Mouse (Mus musculus) left cerebral cortex, adult 8-10 months (tissue): ENCODE measurements at regions not wholly inside any gene's neighbourhood (a gene's known extent, or its start where the extent isn't known, plus 50 kb on each side); places are given as distances from the start of the nearest gene placed in this dataset.

Source experiments
- DNase-seq, 2 experiments: peaks; one replicate each; pipeline ENCODE4 v3.0.0; 2022; ENCODE audit warnings: low spot score in 2 of 2

DNA sequence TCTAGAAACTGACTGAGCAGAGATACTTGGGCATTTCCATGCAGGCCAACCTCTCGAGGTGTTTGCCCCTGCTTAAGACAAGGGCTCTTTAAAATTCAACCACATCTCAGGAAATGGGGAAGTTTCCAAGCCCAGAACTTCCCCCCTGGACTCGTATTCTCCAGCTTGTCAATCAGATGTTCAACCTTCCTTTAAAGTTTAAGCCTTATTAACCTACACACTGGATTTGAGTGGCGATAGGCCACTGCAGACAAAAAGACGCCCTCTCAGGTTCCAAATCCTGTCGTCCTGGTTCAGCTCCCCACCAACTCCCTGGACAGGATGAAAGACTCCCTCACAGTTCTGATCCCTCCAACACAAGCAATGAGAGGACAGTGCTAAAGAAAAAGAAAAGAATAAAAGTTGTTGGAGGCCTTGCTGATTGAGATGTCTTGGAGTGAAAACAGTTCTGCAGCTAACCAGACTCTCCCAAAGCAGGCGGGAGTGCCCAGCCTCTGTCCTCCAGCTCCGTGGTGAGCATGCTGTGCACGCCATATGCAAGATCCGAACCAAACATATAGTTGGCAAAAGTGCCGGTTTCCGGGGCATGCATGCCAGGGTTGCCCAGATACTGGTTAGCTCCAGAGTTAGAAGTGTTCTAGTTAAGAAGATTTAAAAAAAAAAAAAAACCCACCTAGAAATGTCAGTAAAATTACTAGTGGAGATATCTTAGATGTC, 298.3 kb downstream of the Mycn start:
- no peak for DNase-seq

DNA sequence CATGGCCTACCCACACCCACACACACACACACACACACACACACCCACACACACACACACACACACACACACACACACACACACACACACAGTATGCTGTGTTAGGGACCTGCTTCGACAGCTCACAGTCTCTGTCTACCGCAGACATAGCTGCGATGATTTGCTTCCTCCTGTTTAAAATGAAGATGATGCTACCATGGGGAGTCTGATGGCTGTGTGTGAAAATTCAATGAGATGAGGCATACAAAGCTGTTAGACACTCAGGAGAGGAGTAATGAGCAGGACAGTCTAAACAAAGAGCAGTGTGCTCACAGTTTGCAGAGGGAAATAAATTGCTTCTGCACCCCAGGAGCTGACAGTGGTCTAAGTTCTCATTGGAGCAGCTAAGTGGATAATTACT, 306.4 kb downstream of the Mycn start:
- DNase-seq, result no peak

GRCm38 (mm10) chr12:12627597-12627996, 314.1 kb downstream of the Mycn start:
- DNase-seq, result no peak

DNA sequence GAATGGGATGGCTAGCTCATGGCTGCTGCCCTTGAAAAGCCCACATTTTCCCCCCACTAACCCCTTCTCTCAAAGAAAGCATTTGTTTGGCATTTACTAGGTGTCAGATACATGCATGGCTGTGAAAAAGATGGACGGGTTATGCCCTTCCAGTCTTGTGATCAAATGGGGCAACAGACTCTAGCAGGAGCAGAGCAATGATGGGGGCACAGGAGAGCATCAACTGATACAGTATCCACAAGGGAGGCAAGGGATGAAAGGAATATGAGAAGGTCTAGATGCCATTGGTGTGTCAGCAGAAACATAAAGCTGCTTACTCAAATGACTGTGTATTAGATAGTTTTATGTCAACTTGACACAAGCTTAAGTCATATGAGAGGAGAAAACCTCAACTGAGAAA, 315.9 kb downstream of the Mycn start:
- no peak for DNase-seq

DNA sequence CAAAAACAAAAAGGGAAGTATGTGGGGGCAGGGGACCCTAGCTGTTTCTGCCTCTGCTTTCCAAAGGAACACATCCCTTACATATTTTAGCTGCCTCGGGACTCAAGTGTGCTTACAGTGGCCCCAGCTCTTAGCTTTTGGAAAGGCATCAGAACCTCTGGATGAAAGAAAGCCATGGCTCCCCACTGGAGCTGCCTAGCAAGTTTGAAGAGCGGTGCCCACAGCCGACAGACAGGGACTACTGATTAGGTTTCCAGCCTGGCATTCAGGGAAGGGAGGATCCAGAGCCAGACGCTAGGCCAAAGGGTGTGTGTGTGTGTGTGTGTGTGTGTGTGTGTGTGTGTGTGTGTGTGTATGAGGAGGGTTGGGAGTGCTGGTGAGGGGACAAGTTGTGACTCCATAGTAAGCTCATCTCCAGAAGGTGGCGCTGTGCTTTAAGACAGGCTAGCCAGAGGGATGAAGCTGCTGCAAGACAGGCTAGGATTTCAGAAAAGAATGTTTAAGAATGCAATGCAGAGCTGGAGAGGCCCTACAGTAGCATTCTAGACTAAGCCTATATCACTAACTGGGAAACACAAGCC, 318.9 kb downstream of the Mycn start:
- peak; percentile 50 to 67 for DNase-seq

DNA sequence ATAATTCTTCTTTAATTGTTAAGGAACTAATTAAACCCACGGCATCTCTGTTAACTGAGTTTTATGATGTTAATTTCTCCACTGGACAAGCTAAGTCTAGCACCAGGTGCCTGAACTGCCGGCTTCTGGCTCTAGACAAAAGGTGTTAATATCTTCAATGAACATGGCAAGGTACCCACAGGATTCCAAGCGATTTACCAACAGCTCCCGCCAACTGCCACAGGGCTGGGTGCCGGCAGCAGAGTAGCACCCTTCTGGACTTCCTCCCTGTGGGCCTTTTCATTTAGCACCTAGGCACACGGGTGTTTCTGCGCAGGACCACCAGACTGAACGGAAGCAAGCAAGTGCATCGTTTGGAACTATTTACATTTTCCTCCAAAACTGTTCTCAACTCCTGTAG, 320.2 kb downstream of the Mycn start:
- DNase-seq, result no peak

DNA sequence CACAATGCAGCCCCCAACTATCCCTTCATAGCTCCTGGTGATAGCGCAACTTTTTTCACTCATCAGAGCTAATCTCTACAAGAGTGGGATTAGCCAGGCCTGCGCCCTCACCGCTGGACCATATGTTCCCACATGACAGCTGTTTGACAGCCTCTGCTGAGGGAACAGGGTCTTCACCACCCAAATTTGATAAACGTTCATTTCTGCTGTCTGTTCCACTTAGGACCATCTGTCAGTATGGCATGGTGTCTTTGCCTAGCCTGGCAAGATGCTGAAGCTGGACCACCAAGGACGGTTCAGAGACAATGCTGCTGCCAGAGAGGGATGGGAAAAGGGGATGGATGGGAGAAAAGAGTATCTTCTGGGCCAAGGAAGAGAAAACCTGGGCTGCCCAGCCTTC, 321.4 kb downstream of the Mycn start:
- no peak for DNase-seq

GRCm38 (mm10) chr12:12619431-12619830, 322.3 kb downstream of the Mycn start:
- DNase-seq, result no peak

DNA sequence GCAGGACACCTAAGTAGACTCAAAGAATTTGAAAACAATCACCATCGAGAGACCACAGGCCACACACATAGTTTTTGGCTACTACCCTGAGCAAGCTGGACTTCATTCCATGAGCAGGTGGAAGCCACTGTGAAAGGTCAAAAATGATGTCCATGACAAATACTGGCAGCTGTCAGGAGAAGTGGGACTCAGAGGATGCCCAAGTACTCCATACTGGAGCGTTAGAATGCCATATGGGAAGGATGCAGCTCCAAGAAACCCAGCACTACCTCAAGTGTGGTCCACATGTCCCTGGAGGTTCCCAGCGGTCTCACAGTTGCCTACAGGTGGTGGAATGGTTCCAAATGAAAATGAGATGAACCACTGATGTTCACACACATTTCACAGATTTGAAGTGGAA, 329.2 kb downstream of the Mycn start:
- no peak for DNase-seq

- DNase-seq, result no peak
Observed at GRCm38 (mm10) chr12:12610861-12611260, 330.9 kb downstream of the Mycn start.

- DNase-seq, result no peak
Observed at GRCm38 (mm10) chr12:12607995-12608394, 333.7 kb downstream of the Mycn start.

DNA sequence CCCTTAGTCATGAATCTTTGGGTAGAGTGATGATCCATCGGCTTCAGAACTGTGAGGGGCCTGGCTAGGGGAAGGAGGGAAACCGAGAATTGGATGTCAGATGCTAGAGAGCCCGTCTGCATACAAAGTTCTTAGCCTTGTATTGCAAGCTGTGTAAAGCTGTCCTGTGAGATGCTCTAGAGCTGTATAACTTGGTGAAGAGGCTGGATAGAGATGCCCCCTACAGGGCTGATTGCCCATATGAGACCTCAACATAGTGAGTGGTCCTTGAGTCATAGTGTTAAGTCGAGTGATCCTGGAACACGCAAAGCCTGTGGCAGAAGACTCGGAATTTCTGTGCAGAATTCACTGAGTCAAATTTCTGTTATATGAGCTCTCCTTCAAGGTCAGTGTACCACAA, 334.8 kb downstream of the Mycn start:
- no peak for DNase-seq

DNA sequence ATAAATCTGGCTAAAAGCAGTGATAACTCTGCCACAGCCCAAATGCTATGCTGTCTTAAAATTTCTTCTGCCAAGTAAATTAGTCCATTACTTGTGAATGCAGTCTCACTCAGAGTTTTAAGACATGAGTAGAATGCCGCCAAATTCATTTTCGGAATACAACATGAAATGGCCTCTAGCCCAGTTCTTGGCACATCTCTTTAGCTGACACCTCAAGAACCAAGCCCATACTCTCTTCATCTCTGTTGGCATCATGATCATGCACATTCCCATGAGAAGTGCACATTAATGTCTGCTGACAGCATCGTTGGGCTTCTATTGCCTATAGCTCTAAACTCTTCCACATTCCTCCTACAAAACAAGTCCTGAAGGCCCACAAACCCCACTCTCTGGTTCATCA, 336.2 kb downstream of the Mycn start:
- DNase-seq, result no peak

GRCm38 (mm10) chr12:12601362-12601761, 339.4 kb downstream of the Fam49a start:
- DNase-seq, result no peak

DNA sequence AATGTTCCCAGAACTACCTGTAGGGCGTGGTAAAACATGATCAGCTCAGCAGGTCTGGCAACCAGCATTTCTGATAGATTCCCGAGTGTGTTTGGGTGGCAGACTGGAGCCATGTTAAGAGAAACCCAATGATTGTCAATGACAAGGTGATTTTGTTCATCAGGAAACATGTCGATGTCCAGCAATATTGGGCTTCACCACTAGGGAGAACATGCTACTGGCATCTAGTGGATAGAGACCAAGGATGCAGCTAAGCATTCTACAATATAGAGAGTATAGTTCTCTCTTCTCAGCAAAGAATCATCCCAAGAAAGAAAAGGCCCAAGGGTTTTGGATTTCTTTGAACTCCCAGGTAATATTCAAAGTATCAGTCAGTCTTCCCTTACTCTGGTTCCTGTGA, 333.5 kb downstream of the Fam49a start:
- no peak for DNase-seq

DNA sequence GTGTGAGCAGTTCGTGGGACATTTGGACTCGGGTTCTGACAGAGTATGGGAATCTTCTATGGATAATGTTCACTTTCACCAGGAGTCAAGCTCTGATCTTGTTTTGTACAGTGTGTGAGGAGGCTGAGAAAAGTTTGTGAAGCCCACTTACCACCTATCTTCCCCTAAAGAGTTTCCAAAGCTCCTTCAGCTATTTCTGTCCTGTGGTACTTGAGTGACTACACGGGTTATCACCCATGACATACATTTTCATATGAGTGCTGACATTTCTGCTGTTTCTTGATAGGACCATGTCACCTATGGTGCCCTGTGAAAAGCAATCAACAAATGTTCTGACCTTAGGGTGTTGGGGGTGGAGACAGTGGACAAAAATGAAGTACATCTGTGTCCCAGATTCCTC, 332.6 kb downstream of the Fam49a start:
- DNase-seq, result no peak

- no peak for DNase-seq
Observed at GRCm38 (mm10) chr12:12593343-12593742, 331.4 kb downstream of the Fam49a start.

- DNase-seq, result peak; percentile 9 to 14
Observed at GRCm38 (mm10) chr12:12590753-12591291, 328.9 kb downstream of the Fam49a start.

DNA sequence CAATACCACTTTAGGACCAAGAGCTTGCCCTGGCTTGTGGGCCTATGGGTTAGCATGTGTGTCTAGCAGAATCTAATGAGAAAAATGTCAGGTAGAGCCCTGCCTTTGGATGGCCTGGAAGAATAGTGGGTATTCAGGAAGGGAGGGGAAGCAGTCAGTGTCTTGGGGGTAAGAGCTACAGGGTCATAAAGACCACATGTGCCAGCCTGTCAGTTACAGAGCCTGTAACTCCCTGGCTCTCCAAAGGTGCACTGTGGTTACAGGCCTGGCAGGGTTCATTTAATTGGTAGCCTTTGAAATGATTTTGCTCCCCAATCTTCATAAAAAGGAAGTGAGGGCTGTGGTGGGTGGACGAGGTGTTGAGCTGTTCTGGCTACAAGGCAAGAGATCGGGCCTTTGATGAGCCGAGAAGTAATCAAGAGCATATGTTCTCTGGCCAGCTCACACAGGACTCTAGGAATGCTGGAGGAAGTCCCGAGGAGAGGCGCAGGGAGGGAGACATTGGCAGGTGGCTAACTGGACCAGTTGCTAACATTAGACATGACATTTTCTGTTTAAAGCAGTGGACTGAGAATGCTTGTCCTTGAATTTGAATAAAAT, 326.9 kb downstream of the Fam49a start:
- DNase-seq, result no peak

GRCm38 (mm10) chr12:12586436-12586835, 324.5 kb downstream of the Fam49a start:
- no peak for DNase-seq

DNA sequence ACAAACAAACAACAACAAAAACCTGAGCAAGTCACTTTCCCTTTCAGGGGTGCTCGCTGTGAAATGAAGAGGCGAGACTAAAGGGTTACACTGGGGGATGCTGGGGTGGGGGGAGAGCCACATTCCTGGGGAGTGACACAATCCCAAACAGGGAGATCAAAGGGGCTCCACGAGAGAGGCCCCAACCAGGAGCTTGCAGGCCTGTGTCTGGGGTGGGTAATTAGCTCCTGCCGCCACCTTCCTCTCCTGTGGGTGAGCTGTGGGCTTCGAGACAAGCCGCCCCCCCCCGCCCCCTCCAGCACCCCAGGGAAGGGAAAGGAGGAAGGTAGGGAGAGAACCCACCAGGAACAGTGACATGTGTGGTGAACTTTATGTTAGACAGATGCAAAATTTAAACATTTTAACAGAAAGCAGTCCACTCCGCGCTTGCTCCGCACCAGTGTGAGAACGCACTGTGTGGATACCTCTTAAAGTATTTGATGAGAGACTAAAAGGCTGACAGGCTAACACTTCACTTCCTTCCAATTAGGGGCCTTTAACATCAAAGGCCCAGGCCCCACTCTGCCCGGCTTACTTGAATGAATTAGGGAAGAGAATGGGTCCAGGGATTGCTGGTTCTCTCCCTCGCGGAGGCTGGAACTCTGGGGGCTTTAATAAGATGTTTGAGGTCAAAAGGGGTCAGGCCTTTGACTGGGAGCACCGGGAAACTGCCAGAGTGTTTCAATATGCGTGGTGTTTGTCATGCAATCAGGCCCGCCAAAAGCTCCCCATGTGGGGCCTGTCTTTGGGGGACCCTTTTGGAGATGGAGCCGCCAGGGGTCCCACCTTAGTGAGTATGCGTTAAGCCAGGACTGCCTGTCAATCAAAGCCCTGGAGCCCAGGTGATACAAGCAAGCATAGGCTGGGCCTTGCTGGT, 319.6 kb downstream of the Fam49a start:
- no peak for DNase-seq

DNA sequence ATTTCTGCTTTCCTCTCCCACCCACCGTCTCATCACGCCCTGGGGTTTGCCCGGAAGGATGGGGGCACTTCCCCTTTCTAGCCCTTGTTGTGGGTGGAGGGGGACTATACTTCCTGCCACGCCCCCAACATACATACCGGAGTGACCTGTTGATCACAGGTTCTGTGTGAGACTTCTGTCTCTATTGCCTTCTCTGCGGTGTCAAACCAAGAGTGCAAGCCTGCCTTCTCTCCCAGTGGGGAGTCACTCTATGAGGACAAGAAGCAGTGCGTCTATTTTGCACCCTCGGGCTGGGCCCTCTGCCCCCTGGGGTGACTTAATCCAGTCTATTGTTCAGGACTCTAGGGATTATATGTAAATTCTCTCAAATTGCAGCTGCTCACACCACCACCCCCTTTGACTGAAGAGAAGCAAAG, 318.8 kb downstream of the Fam49a start:
- no peak for DNase-seq
